Mouse (Mus musculus) small intestine, adult 2 months (tissue): ENCODE data around the gene Gm37240.

Source experiments
- CTCF ChIP-seq: fragments of 200-500 bp; IDR thresholded peaks from 2 replicates; pipeline ENCODE4 v1.5.1; 2012; ENCODE audit warnings: low read depth, mild to moderate bottlenecking, control low read depth, inconsistent platforms, low read length, moderate library complexity, mixed read lengths; ENCODE audit not compliant: insufficient replicate concordance, insufficient read length; ENCODE audit errors: extremely low read depth
- POLR2A ChIP-seq: fragments of 200-500 bp; IDR thresholded peaks from 2 replicates; pipeline ENCODE4 v1.6.1; 2012; ENCODE audit warnings: low read depth, mild to moderate bottlenecking, control low read depth, inconsistent platforms, low read length, moderate library complexity

DNA sequence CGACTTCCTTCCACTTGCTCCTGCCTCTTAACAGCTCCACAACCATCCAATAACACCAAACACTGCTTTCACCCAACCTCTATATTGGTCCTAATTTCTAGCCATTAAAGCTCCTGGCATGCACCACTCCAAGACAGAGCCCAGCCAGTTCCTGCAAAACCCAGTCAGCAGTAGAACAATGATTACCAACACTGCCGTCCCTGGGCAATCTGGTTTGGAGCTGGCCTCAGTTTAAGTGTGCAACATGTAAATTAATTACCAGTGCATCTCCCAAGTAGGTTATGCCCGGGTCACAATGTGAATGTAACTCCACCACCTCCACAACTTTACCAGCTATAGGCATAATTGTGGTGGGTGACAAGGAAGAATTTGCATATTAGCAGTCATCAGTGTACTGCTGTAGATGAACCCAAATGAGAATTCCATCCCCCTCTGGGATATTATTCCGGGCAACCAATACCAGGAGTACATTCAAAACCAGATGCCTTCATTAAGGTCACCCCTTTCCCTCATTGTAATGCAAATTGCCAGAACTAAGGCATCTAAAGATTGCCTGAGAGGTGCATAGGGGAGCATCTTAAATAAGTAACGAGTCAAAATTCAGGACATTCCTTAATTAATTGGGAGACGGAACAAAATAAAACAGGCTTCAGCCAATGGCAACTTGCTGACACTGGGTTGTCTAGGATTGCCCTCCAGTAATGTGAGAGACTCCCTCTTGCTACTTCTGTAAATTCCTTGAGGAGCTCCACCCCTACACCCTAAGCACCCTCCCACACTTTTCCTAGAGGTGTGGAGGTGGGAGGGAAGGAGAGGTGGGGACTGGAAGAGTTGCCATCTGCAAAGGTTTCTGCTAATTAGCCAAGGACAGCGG, 549.2 kb downstream of the Gm37240 start:
- TF ChIP-seq CTCF (no peak), POLR2A (no peak)
